Mouse (Mus musculus): Measurements from ENCODE around the gene Herc2.

The Herc2 gene

DNA sequence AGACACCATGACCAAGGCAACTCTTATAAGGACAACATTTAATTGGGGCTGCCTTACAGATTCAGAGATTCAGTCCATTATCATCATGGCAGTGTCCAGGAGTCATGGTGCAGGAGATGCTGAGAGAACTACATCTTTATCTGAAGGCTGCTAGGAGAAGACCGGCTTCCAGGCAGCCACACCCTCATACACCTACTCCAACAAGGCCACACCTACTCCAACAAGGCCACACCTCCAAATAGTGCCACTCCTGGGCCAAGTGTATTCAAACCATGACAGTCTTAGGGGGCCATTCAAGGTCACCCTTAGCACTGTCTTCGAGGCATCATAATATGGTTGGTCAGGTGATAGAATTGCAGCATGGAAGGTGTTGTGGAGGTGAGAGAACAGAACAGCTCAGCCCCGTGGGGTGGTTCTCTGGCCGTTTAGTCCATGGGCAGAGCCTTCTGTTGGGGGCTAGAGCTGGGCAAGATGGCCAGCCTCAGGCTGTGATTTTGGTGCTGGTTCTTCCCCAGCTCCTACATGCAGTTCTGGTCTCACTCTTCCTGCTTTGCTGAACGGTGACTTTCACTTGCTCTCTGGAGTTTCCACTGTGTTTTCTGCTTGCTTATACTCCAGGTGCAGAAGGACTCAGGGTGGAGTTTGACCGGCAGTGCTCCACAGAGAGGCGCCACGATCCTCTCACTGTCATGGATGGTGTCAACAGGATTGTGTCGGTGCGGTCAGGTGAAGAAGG, 151.7 kb downstream of the Herc2 start:
- no peak for DNase-seq (ENCODE audit: low spot score in 2 of 2)

DNA sequence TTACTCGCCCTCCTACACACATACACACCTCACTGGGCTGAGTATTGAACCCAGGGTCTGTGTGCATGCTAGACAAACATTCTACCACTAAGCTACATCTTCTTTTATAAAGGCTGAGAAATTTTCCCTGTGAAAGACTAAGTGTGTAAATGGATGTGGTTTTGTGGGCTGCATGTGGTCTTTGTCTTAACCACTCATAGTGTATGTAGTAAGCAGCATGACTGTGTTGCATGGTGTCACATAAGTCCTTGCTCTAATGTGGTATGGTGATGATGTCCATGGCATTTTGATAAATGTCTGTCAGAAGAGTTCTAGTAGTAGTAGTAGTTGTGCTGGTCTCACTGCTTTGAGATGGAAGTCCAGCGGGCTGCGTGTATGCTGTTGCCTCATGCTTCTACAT, 152.8 kb downstream of the Herc2 start:
- DNase-seq (ENCODE audit: low spot score in 2 of 2): no peak

DNA sequence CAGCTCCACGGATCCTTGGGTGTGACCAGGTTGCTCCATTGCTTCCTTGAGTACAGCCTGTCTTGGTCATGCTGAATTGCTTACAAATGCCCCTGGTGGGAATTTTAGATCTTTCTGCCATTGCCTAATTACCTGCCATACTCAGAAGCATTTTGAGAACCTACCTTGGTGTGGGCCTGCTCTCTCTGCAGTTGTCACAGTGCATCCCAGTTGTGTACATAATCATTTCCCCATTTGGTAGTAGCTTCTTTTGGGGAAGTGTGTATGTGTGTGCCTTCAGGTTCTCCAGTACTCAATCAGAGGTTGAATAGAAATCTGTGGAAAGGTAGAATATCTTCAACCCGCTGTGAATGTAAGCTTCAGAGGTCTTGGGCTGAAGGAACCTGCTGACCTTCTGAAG, 153.3 kb downstream of the Herc2 start:
- no peak for DNase-seq (ENCODE audit: low spot score in 2 of 2)

DNA sequence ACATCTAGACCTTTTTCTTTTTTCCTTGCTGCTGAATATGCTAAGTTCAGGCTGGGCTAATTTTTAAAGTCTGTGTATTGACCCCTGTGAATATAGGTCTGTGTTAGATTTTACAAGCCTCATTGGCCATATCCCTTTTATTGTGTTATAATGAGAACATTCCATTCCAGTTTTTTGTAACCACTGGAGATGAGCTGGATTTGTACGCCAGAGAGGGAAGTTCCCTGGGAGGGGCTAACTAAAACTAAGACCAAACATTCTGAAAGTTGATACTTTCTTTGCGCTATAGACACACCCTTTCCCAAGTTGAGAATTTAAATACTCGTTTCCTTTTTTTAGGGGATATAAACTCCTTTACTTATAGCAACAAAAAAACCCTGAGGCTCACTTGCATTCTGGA, 154.9 kb downstream of the Herc2 start:
- no peak for DNase-seq (ENCODE audit: low spot score in 2 of 2)

DNA sequence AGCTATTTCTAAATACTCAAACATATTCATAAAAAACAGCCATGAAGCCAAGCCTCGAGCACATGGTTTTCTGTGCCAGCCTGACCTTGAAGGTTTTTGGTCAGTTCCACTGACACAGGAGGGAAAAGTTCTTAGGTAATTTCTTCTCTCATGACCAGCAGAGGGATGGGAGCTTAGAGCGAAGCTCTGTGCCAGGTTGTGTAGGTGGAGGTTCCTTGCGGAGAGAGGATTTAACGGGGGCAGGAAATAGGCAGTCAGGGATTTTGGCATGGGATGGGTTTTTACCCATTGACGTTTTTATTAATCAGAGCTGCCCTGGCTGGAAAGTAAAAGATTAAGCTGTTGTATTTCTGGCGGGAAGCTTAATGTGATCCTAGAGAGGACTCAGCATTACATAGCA, 170.8 kb downstream of the Herc2 start:
- no peak for DNase-seq (ENCODE audit: low spot score in 2 of 2)

DNA sequence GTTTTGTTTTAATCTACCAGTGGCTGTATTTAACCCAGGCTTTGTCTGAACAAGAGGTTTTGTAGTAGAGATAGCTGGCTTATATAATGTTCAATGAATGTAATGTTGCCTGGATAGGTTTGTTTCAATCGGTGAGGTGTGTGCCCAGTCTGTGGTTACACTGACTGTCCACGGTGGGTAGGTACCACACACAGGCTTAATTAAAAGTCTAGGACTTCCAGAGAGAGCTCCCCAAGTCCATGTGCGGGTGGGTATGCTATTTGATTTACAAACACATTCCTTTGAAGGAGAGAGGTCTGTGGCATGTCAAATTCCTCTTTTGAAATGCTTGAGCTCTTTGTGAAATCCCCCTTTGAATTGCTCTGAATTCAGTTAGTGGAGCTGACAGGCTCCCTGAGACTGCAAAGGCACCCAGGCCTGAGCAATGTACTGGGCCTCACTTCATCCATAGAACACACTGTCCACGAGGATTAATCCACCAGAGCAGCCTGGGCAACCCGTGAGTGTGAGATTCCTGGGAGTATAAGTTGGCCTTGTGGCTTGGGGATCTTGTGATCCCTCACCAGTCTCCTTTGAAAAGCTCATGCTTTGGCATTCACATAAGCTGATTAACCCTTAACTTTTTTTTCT, 185.9 kb downstream of the Herc2 start:
- no peak for DNase-seq (ENCODE audit: low spot score in 2 of 2)

DNA sequence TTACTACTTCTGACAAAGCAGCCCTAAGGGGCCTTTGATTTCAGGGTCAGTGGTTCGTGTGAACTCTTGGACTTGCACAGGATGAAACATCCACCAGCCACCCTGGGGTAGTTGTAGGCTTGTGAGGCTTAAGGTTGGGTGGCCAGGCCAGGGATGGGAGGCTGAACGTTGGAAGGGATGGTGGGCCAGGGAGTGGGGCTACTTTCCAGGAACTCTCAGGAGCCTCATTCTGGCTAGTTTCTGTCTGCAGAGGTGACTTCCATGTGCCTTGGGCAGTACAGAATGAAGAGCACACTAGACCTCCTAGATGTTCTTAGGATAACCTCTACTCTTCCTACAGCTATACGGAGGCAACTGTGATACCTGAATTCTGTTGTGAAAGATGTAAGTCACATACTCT, 186.6 kb downstream of the Herc2 start:
- no peak for DNase-seq (ENCODE audit: low spot score in 2 of 2)

DNA sequence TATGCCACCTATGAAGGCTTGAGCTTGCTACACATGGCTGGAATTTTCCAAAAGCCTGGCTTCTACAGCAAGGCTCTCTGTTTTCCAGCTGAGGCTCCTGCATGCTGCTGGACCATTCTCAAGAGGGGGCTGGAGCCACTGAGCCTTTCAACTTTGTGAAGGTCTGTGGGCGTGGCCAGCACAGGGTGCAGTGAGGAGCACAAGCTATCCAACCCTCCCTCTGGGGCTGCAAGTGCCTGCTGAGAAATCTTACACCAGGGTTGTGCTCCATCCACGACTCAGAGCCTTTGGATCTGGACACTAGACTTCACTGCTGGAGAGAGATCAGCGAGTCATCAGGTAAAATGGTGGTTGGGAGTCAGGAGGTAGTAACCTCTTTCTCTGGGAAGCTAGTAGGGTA, 189.5 kb downstream of the Herc2 start, which contains the start of gene Oca2:
Gene Oca2, plus strand, starts transcription at position 218 of the 400 bp plus-strand sequence.
- no peak for DNase-seq (ENCODE audit: low spot score in 2 of 2)

DNA sequence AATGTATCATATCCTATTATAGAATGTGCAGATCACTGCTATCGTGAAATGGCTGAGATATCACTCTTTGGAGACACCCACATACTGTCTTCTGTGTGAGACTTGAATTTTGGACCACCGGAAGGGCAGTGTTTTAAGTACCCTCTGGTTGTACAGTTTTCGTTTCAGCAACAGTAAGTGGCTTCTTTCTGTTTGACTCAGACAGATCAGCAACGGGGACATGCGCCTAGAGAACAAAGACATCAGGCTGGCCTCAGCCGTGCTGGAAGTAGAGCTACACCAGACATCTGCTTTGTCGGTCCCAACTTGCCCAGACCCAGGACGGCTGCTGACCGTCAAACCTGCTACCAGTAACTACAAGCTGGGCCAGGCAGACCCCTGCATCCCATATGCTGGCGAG, 204.6 kb downstream of the Herc2 start:
- no peak for DNase-seq (ENCODE audit: low spot score in 2 of 2)

DNA sequence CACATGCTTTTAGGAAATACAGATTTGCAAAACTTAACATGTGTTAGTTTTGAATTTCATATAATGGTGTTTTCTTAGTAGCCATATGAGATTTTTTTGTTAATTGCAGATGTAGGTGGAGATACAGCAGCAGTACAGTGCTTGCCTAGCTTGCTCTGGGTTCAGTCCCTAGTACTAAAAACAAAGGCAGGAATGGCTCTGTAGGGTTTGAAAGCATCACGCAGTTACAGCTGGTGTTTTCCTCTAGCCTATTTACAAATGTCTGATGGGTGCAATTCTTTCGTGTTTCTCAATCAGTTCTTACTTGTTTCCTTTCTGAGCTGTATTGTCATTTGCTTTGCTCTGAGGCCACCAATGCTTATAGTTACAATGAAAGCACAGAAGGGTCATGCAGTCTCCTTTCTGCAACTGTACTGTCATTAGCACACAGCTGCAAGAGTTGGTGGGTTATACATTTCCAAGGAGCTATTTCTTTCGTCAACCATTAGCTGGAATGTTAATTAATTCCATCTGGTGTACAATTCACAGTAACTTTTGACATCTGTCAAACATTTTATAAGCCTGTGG, 208.0 kb downstream of the Herc2 start:
- no peak for DNase-seq (ENCODE audit: low spot score in 2 of 2)

DNA sequence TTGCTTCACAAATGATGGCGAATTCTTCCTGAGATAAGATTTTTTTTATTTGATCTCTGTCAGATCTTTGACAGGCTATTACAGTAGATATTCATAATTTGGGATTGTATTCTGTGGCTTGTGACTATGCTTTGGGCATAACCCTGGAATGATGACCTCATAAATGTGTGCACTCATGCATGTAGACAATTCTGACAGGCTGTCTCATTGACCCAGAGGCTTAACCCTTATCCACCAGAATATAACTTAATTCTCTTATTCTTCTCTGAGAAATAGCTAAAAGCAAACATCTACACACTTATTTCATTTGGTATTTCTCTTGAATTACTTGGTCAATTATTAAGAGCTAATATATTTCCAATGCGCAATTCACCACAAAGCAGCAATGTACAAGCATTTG, 227.5 kb downstream of the Herc2 start:
- no peak for DNase-seq (ENCODE audit: low spot score in 2 of 2)

Measured in frontal cortex, postnatal 14 days (tissue).